Mouse (Mus musculus) intestine, postnatal 0 days (tissue): Measurements from ENCODE around the gene Susd3. TPM values are rescaled to one million over a fixed set of nuclear protein-coding genes. Genes with fewer than 3 reads are reported as not detected.

Experiments
- ATAC-seq: fragments of 200-750 bp; cut with Nextera tagmentation; 2 replicates; pipeline ENCODE4 v1.8.0; 2017; ENCODE audit warnings: mild to moderate bottlenecking, moderate TSS enrichment, moderate library complexity
- H3K27ac ChIP-seq: fragments of 300-500 bp; sonication (generic); 2 replicates; pipeline ENCODE4 v1.5.1; 2014; ENCODE audit warnings: mild to moderate bottlenecking, low read depth, low read length, moderate library complexity
- H3K27me3 ChIP-seq: fragments of 300-500 bp; sonication (generic); replicated peaks from 2 replicates; pipeline ENCODE4 v1.6.1; 2014; ENCODE audit warnings: low read length, mixed read lengths; ENCODE audit not compliant: control insufficient read depth, insufficient read depth
- H3K36me3 ChIP-seq: fragments of 300-500 bp; sonication (generic); 2 replicates; pipeline ENCODE4 v1.6.1; 2014; ENCODE audit warnings: mild to moderate bottlenecking, moderate library complexity; ENCODE audit not compliant: control insufficient read depth, insufficient read depth
- H3K4me1 ChIP-seq: fragments of 300-500 bp; sonication (generic); replicated peaks from 2 replicates; pipeline ENCODE4 v1.6.1; 2014; ENCODE audit warnings: antibody characterized with exemption, low read length, mixed read lengths; ENCODE audit not compliant: control insufficient read depth, insufficient read depth
- H3K4me2 ChIP-seq: fragments of 300-500 bp; sonication (generic); replicated peaks from 2 replicates; pipeline ENCODE4 v1.6.1; 2014; ENCODE audit warnings: low read depth, mild to moderate bottlenecking, moderate library complexity
- H3K4me3 ChIP-seq: fragments of 300-500 bp; sonication (generic); 2 replicates; pipeline ENCODE4 v1.5.1; 2014; ENCODE audit warnings: low read depth, low read length
- H3K9ac ChIP-seq: fragments of 300-500 bp; sonication (generic); 2 replicates; pipeline ENCODE4 v1.6.1; 2014; ENCODE audit warnings: mild to moderate bottlenecking, low read depth, low read length
- H3K9me3 ChIP-seq: fragments of 300-500 bp; sonication (generic); 2 replicates; pipeline ENCODE4 v1.6.1; 2016; ENCODE audit warnings: mixed run types; ENCODE audit not compliant: control insufficient read depth
- CTCF ChIP-seq: sonication (generic); IDR thresholded peaks from 2 replicates; pipeline ENCODE4 v1.5.1; 2016; ENCODE audit warnings: low read depth, mild to moderate bottlenecking, control low read depth, antibody characterized with exemption, moderate library complexity
- WGBS: fragments of 180-500 bp; shearing (Covaris S2); extraction: QIAGEN DNeasy Blood & Tissue Kit; methylation state at CpG from one replicate; pipeline ENCODE4 v1.1.7; 2014; 5-methylcytosine and 5-hydroxymethylcytosine counted together
- polyA plus RNA-seq: library from polyadenylated mRNA; unstranded; fragments of >200 nt; fragmentation: Nextera tagmentation; extraction: Ambion mirVana; gene quantifications from 2 replicates; pipeline ENCODE4 v1.2.1, GENCODE M21; 2015

Gene Susd3
- polyA plus RNA-seq, 1 experiment from 2014 or later: 1.3 TPM

- H3K27ac ChIP-seq: no peak overlapping the region
- peaks cover 19% of the 10 kb centered on the region; the same call in 1 of the 2 replicates for H3K36me3 ChIP-seq
- no peak overlapping the region for H3K9ac ChIP-seq
- H3K4me3 ChIP-seq: no peak overlapping the region
- TF ChIP-seq CTCF: no peak
- H3K4me1 ChIP-seq: peaks cover 5% of the 10 kb centered on the region; the same call in 1 of the 2 replicates
- no peak overlapping the region for H3K4me2 ChIP-seq
- H3K27me3 ChIP-seq: no peaks in the 10 kb centered on the region
- no peak for ATAC-seq
- H3K9me3 ChIP-seq: no peaks in the 10 kb centered on the region
- 75% methylated on average over 9 of the region's 9 CpGs for WGBS
Measured at GRCm38 (mm10) chr13:49283686-49284085, 35.2 kb upstream of the Susd3 start.

- Histone ChIP-seq H3K9me3 (no peaks in the 10 kb centered on the region), H3K27me3 (no peaks in the 10 kb centered on the region), H3K27ac (no peak overlapping the region), H3K4me1 (peaks cover 4% of the 10 kb centered on the region; the same call in 1 of the 2 replicates), H3K4me2 (no peak overlapping the region), H3K36me3 (peaks cover 19% of the 10 kb centered on the region; the same call in 1 of the 2 replicates), H3K9ac (no peak overlapping the region), H3K4me3 (no peak overlapping the region)
- TF ChIP-seq CTCF: no peak
- 47% methylated on average over 2 of the region's 2 CpGs for WGBS
- no peak for ATAC-seq
Measured at GRCm38 (mm10) chr13:49282168-49282567, 33.7 kb upstream of the Susd3 start.

GRCm38 (mm10) chr13:49271831-49272765, 23.6 kb upstream of the Susd3 start:
- Histone ChIP-seq H3K4me3 (no peak overlapping the region), H3K4me1 (no peaks in the 10 kb centered on the region), H3K27me3 (no peaks in the 10 kb centered on the region), H3K9me3 (no peaks in the 10 kb centered on the region), H3K36me3 (peaks cover 4% of the 10 kb centered on the region; the same call in 1 of the 2 replicates), H3K27ac (no peak overlapping the region), H3K9ac (no peak overlapping the region), H3K4me2 (no peak overlapping the region)
- WGBS: 59% methylated on average over 5 of the region's 5 CpGs
- peak; percentile 66 for TF ChIP-seq CTCF
- ATAC-seq: peak; percentile 47; the same call in 1 of the 2 replicates

GRCm38 (mm10) chr13:49270500-49270899, 22.0 kb upstream of the Susd3 start:
- Histone ChIP-seq H3K4me3 (no peak overlapping the region), H3K9me3 (no peaks in the 10 kb centered on the region), H3K27ac (no peak overlapping the region), H3K4me2 (no peak overlapping the region), H3K36me3 (peaks cover 4% of the 10 kb centered on the region; the same call in 1 of the 2 replicates), H3K4me1 (no peaks in the 10 kb centered on the region), H3K9ac (no peak overlapping the region), H3K27me3 (no peaks in the 10 kb centered on the region)
- no peak for TF ChIP-seq CTCF
- no peak for ATAC-seq
- 80% methylated on average over 8 of the region's 8 CpGs for whole genome bisulfite sequencing

- Histone ChIP-seq H3K4me3 (no peak overlapping the region), H3K9me3 (no peaks in the 10 kb centered on the region), H3K27ac (no peak overlapping the region), H3K9ac (no peak overlapping the region), H3K36me3 (peaks cover 4% of the 10 kb centered on the region; the same call in 1 of the 2 replicates), H3K4me1 (no peaks in the 10 kb centered on the region), H3K4me2 (no peak overlapping the region), H3K27me3 (no peaks in the 10 kb centered on the region)
- ATAC-seq: no peak
- 54% methylated on average over 2 of the region's 2 CpGs for WGBS
- no peak for TF ChIP-seq CTCF
Measured at GRCm38 (mm10) chr13:49267645-49268044, 19.1 kb upstream of the Susd3 start.

- ATAC-seq: no peak
- Histone ChIP-seq H3K27ac (no peak overlapping the region), H3K4me2 (no peak overlapping the region), H3K9me3 (no peaks in the 10 kb centered on the region), H3K27me3 (no peaks in the 10 kb centered on the region), H3K9ac (no peak overlapping the region), H3K4me1 (no peaks in the 10 kb centered on the region), H3K36me3 (no peaks in the 10 kb centered on the region; the same call in 1 of the 2 replicates), H3K4me3 (no peak overlapping the region)
- 65% methylated on average over 15 of the region's 15 CpGs for WGBS
- TF ChIP-seq CTCF: no peak
Measured at GRCm38 (mm10) chr13:49260036-49260722, 11.7 kb upstream of the Susd3 start.
